Mouse (Mus musculus) left cerebral cortex, postnatal 25 days (tissue): ENCODE data around the gene Xlr4c. TPM values are rescaled to one million over a fixed set of nuclear protein-coding genes. Genes with fewer than 3 reads are reported as not detected.
"Not testable (repeated sequence)": the region's sequence is repeated elsewhere in the genome, so short reads cannot be mapped to it uniquely, and the experiment has no call there.

Experiments used
- DNase-seq, 2 experiments: peaks; one replicate each; pipeline ENCODE4 v3.0.0; 2022; ENCODE audit warnings: low spot score in 2 of 2, mixed read lengths in 1 of 2
- intact Hi-C: fragments of 180-260 bp; cut with DNase I; formaldehyde crosslinking; loops from one replicate; pipeline ENCODE4 v1.15.1; 2025
- total RNA-seq, 2 experiments: library from RNA; stranded (reverse); gene quantifications; 2 replicates each; pipeline ENCODE4 v1.2.3; 2021

Gene Xlr4c
- not detected for total RNA-seq

- intact Hi-C loops, DNase-seq: not testable (repeated sequence)
These were observed at the start of gene Xlr4c for GRCm38 (mm10) chrX:73242821-73243325. Gene Xlr4c, minus strand, starts transcription at chrX:73243130.

- DNase-seq, intact Hi-C loops: not testable (repeated sequence)
These were observed 22.3 kb upstream of the Xlr4c start, which contains the start of gene Xlr3c for GRCm38 (mm10) chrX:73265270-73265669. Gene Xlr3c, minus strand, starts transcription at chrX:73265390.

- intact Hi-C loops: not testable (repeated sequence)
- peak in 1 of 2 experiments; percentile 62 for DNase-seq
These were observed 19.5 kb upstream of the Xlr4c start for GRCm38 (mm10) chrX:73262428-73262827.

DNA sequence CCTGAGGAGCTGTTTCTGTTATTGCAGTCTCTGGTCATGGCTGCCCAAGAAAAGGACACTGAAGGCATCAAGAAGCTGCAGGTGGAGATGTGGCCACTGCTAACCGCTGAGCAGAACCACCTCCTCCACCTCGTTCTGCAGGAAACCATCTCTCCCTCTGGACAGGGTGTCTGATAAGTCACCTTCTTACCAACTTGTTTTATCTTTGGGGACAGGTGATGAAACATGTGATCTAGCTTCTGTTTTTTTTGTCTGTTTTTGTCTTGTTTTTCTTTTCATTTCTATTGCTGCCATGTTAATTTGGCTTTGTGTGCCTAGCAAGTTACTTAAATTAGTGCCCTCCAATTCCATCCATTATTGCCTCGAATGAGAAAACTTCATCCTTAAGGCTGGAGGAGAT is 13.6 kb downstream of the Xlr4c start:
- intact Hi-C loops: loop anchor here (5.0 to 10.0 kb wide), 3 partner anchors 113 to 263 kb away; partner anchors contain the start of genes Pnma3 and Zfp275
- DNase-seq: peak in 1 of 2 experiments; percentile 12

DNA sequence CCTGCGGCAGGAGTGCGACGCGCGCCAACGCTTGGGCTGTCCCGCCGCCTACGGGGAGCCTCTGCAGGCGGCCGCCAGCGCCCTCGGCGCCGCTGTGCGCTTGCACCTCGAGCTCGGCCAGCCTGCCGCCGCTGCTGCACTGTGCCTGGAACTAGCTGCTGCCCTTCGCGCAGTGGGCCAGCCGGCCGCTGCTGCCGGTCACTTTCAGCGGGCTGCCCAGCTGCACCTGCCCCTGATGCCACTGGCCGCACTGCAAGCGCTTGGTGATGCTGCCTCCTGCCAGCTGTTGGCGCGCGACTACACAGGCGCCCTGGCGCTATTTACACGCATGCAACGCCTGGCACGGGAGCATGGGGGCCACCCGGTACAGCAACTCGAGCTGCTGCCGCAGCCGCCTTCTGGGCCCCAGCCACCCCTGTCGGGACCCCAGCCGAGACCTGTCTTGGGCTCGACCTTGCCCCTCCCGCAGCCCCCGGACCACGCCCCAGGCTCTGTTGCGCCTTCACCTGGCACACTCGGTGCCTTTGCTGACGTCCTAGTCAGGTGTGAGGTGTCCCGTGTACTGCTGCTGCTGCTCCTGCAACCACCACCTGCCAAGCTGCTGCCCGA is 14.2 kb downstream of the Xlr4c start:
- peak in 1 of 2 experiments; percentile 62 for DNase-seq
- intact Hi-C loops: loop anchor here (5.0 to 10.0 kb wide), 3 partner anchors 114 to 264 kb away; partner anchors contain the start of genes Pnma3 and Zfp275

DNA sequence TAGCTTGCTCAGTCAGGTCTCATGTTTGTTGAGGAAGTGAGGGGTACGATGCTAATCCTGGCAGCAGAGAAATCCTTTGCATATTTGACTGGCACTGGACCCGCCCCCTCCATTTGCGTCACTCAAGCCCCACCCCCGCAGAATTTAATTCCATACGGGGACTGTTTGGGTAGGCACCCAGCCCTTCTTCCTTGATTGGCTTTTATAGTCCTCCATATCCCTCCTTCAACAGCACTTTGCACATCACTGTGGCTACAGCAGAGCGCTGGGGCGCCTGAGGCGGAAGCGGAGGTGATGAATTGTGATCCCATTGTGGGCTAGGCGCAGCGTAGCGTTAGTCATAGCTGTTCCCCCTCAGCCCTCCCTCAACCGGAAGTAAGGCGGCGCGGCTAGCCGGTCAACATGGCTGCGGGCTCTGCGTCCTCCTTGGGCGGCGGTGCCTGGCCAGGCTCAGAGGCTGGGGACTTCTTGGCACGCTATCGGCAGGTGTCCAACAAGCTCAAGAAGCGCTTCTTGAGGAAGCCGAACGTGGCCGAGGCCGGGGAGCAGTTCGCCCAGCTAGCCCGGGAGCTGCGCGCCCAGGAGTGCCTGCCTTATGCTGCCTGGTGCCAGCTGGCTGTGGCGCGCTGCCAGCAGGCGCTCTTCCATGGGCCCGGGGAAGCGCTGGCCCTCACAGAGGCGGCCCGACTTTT is 14.9 kb downstream of the Xlr4c start, which contains the start of gene F8a:
Gene F8a, plus strand, starts transcription at position 378 of the 692 bp plus-strand sequence.
- DNase-seq: peak; percentile 68 to 87
- intact Hi-C loops: loop anchor here (5.0 to 10.0 kb wide), 3 partner anchors 114 to 264 kb away; partner anchors contain the start of genes Pnma3 and Zfp275

- no peak for DNase-seq
- intact Hi-C loops: loop anchor here (5.0 to 10.0 kb wide), 3 partner anchors 117 to 267 kb away; partner anchors contain the start of genes Pnma3 and Zfp275
These were observed 17.6 kb downstream of the Xlr4c start for GRCm38 (mm10) chrX:73225365-73225764.

DNA sequence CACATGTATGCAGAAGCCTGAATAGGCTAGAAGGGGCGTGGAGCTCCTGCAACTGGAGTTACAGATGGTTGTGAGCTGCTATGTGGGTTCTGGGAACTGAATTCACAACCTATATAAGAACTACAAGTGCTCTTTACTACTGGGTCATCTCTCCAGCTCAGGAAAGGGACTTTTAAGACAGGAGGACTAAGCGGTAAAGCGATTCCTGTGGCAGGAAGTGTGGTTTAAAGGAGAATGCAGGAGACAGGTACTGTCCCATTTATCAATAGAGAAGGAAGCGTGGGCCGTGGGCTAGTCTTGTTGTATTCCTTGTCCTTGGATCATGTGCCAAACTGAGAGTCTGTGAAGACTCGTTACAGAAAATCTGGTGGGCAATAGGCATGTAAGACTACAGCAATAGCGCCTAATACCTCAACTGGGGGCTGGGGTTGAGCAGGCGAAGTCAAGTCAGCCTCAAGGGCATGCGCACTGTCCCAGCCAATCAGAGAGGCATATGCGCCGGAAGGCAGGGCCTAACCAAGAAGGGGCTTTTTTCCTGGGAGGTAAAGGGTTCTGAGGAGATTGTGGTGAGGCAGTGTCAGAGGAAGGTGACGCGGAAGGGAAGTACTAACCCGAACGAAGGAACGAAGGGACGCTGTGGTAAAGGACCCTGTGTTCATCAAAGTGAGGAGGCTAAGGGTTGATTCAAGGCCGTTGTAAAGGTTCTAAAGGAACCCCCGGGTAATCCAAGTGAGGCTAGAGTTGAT is 28.9 kb downstream of the Xlr4c start, which contains the start of gene Xlr4b:
Gene Xlr4b, plus strand, starts transcription at position 515 of the 746 bp plus-strand sequence.
- DNase-seq, intact Hi-C loops: not testable (repeated sequence)

DNA sequence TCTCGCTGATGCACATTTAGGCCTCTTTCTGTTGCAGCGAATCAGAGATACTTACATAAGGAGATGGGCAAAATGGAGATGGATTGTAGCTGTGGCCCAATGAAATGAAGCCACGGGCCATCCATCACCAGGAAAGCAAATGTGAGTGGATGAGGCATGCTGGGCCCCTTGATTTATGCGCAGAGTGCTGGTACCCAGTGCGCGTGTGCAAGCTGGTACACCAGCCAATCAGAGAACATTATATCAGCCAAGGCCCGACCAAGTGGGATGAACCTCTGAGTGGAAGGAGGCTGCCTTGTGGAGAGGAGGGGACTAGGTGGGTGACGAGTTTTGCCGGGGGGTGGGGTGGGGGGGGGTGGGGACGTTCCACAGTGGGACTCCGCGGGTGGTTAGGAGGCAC is 51.0 kb downstream of the Xlr4c start, which contains the start of gene Xlr3b:
Gene Xlr3b, plus strand, starts transcription at position 274 of the 400 bp plus-strand sequence.
- peak in 1 of 2 experiments; percentile 66 for DNase-seq
- intact Hi-C loops: not testable (repeated sequence)

Other genes with a start within 250 kb of the Xlr4c start
- gene Pnma5, start 206.0 kb downstream of the Xlr4c start, total RNA-seq: under 1 TPM; 0.21 to 0.48 TPM
- gene Pnma3, start 178.3 kb downstream of the Xlr4c start, total RNA-seq: 10 to 100 TPM; 12.2 to 14.8 TPM
- gene Xlr4a, start 160.7 kb downstream of the Xlr4c start, total RNA-seq: 1 to 10 TPM in 1 of 2 experiments, under 1 TPM in 1; 0.96 to 1.6 TPM
- gene Xlr3a, start 146.0 kb downstream of the Xlr4c start, total RNA-seq: 1 to 10 TPM; 2.0 to 3.0 TPM
- 1 to 10 TPM; 1.0 to 2.5 TPM for gene Gm14685, start 126.1 kb downstream of the Xlr4c start, total RNA-seq
- gene Xlr5b, start 94.3 kb downstream of the Xlr4c start, total RNA-seq: not detected
- gene DXBay18, start 93.7 kb downstream of the Xlr4c start, total RNA-seq: under 1 TPM in 1 of 2 experiments, not detected in 1; 0.62 TPM
- gene Spin2d, start 66.1 kb downstream of the Xlr4c start, total RNA-seq: not detected
- gene Xlr3b, start 50.9 kb downstream of the Xlr4c start, total RNA-seq: 1 to 10 TPM; 5.1 to 8.5 TPM
- under 1 TPM; 0.53 to 0.55 TPM for gene Xlr4b, start 28.8 kb downstream of the Xlr4c start, total RNA-seq
- 10 to 100 TPM; 15.0 to 21.2 TPM for gene F8a, start 14.8 kb downstream of the Xlr4c start, total RNA-seq
- not detected for gene Xlr3c, start 22.3 kb upstream of the Xlr4c start, total RNA-seq
- not detected for gene Xlr5a, start 49.8 kb upstream of the Xlr4c start, total RNA-seq
- not detected for gene Xlr5c, start 49.8 kb upstream of the Xlr4c start, total RNA-seq
- gene Gm45015, start 93.7 kb upstream of the Xlr4c start, total RNA-seq: not detected
- 10 to 100 TPM; 16.6 to 19.0 TPM for gene Zfp275, start 99.5 kb upstream of the Xlr4c start, total RNA-seq
- gene Gm18336, start 155.6 kb upstream of the Xlr4c start, total RNA-seq: under 1 TPM in 1 of 2 experiments, not detected in 1; 0.23 TPM
- gene Zfp92, start 168.0 kb upstream of the Xlr4c start, total RNA-seq: 1 to 10 TPM; 1.4 to 2.3 TPM
- gene Trex2, start 192.2 kb upstream of the Xlr4c start, total RNA-seq: not detected
- gene Haus7, start 215.9 kb upstream of the Xlr4c start, total RNA-seq: 1 to 10 TPM; 4.3 to 7.0 TPM
- 10 to 100 TPM; 17.4 to 20.3 TPM for gene Bgn, start 240.5 kb upstream of the Xlr4c start, total RNA-seq